Mouse (Mus musculus) cerebellum, adult 11 months (tissue): ENCODE results near the gene Psmb8.

Experiments
- DNase-seq: peaks from one replicate; pipeline ENCODE4 v3.0.0; 2022

The Psmb8 gene

GRCm38 (mm10) chr17:34193468-34193867 is 4.1 kb upstream of the Psmb8 start:
- no peak for DNase-seq

- no peak for DNase-seq
These were observed 2.8 kb upstream of the Psmb8 start for GRCm38 (mm10) chr17:34194723-34195122.

DNA sequence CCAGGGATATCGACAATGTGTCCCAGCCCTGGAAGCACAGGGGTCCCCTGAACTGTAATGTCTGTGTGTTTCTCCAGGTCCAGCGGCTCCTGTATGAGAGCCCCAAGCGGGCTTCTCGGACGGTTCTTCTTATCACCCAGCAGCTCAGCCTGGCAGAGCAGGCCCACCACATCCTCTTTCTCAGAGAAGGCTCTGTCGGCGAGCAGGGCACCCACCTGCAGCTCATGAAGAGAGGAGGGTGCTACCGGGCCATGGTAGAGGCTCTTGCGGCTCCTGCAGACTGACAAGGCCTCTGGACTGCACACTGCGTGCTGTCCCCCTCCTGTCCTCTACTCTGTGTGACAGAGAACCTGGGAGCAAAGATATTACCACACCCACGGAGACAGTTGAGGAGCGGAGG is 1.0 kb upstream of the Psmb8 start:
- no peak for DNase-seq

GRCm38 (mm10) chr17:34197904-34198520 is 491 bp downstream of the Psmb8 start:
- DNase-seq = no peak

DNA sequence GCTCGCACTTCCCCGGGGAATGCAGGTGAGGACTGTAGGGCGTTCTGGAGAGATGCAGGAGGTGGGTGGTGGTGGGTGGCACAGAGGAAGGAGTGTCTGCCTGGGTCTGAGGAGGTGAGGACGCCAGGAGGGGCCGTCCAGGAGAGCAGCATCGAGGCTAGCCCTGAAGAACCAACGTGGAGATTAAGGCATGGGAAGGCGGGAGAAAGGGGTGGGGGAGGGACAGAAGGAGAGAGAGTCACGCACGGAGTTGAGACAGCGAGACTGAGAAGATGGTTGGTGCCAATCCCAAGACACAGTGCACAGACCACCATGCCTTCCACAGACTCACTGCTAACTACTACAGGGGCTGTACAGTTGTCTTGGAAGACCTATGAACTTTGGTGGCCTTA is 996 bp downstream of the Psmb8 start:
- no peak for DNase-seq

DNA sequence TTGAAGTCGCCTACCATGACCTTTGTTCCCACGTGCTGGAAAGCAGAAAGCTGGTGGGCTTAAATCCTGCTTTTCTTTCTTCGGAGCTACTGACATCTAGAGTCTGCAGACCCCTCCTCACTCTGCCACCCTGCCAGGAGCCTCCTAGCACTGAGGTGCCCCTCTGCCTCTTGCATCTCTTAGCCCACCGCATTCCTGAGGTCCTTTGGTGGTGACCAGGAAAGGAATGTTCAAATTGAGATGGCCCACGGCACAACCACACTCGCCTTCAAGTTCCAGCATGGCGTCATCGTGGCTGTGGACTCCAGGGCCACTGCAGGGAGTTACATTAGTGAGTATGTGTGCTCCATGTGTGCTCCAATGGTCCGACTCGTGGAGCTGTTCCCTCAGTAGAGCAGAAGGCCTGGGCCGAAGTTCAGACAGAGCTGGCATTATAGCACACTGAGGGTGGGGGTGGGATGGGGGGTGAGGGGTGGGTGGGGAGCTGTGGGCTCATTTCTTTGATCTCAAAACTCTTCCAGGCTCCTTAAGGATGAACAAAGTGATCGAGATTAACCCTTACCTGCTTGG is 1.6 kb downstream of the Psmb8 start:
- DNase-seq = no peak

GRCm38 (mm10) chr17:34200047-34200446 is 2.5 kb downstream of the Psmb8 start:
- DNase-seq = no peak

DNA sequence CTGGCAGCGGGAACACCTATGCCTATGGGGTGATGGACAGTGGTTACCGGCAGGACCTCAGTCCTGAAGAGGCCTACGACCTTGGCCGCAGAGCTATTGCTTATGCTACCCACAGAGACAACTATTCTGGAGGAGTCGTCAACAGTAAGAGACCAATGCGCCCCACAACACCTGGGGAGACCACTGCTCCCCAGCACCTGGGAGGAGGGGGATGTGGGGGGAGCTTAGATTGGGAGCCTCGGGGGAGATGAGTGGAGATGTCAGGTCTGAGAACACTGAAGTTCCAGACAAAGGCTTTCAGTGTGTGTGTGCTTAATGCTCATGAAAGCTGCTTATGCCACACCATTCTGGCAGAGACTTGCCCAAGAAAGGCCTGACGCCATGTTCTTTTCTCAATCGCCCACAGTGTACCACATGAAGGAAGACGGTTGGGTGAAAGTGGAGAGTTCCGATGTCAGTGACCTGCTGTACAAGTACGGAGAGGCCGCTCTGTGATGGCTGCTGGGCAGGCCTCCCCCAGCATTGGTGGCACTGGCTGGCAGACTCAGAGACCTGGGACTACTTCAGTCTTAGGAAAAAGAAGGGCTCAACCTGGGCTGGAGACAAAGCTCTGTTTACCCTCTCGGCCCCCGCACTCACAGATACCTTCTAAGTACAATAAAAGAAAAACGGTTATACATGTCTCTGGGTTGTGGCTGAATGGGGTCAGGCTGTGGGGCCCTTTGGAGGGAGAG is 3.4 kb downstream of the Psmb8 start:
- DNase-seq = no peak

DNA sequence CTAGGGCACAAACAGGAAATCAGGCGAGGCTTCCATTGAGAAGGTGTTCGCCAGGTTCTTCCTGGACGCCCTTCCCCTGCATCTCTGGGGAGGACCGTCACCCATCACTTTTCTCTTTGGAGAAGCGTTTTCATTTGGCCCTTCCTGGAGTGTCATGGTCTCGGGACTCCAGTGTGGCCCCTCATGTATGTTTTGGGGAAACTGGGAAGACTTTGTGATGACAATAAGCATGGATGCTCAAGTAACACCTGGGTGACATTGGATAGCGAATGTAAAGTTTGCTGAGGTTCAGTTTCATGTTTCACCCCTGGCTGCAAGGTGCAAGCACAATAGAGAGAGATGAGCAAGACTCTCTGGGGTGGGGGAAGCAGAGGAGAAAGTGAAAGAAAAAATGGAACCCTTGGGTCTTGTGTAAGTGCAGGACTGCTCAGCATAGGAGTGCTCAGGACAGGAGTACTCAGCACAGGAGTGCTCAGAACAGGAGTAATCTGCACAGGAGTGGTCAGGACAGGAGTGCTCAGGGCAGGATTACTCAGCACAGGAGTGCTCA is 4.1 kb downstream of the Psmb8 start:
- no peak for DNase-seq

DNA sequence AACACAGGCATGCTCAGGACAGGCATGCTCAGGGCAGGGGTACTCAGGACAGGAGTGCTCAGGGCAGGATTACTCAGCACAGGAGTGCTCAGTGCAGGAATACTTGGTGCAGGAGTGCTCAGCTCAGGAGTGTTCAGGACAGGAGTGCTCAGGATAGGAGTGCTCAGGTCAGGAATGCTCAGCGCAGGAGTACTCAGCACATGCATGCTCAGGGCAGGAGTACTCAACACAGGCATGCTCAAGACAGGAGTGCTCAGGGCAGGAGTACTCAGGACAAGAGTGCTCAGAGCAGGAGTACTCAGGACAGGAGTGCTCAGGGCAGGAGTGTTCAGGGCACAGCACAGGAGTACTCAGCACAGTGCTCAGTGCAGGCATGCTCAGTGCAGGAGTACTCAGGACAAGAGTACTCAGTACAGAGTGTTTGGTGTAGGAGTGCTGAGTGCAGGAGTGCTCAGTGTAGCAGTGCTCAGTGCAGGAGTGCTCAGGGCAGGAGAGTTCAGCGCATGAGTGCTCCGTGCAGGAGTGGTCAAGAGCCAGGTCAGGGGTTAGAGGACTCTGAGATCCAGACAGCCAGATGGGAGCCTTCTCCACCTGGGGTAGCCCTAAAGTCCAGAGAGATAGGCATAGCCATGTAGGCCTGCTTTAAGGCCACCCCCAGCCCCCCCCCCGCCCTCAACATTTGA is 5.4 kb downstream of the Psmb8 start:
- no peak for DNase-seq

- no peak for DNase-seq
These were observed 5.9 kb downstream of the Psmb8 start, which contains the start of gene Tap2 for GRCm38 (mm10) chr17:34203444-34203843. Gene Tap2, plus strand, starts transcription at chr17:34203527.

GRCm38 (mm10) chr17:34204303-34205010 is 6.9 kb downstream of the Psmb8 start:
- peak; percentile 74 for DNase-seq

GRCm38 (mm10) chr17:34205021-34205745 is 7.7 kb downstream of the Psmb8 start:
- DNase-seq = no peak

- DNase-seq = no peak
These were observed 8.2 kb downstream of the Psmb8 start for GRCm38 (mm10) chr17:34205746-34206176.

DNA sequence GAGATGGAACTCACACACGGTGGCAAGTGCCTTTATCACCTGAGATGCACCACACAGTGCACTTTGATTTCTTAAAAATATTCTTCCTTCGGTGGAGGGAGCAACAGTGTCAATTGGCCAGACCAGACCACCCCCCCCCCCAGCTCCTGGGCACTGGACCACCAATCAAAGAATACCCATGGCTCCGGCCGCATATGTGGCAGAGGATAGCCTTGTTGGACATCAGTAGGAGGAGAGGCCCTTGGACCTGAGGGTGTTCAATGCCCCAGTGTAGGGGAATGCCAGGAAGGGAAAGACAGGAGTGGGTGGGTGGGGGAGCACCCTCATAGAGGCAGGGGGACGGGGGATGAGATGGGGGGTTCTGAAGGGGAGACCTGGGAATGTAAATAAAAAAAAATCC is 9.2 kb downstream of the Psmb8 start:
- DNase-seq = no peak

- DNase-seq = no peak
These were observed 9.9 kb downstream of the Psmb8 start for GRCm38 (mm10) chr17:34207456-34207855.

DNA sequence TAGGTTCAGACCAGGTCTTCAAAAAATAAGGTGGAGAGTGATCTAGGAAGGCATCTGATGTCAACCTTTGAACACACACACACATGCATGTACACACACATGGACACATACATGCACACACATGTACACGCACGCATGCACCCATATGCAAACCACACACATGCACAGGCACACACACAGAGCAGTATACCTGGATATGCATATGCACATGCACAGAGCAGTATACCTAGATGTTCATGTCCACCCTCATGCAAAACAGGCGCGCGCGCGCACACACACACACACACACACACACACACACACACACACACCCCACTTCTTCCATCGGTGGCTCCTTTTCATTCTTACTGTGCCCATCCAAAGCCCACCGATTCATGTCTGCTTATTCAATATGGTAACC is 10.3 kb downstream of the Psmb8 start:
- DNase-seq = no peak

GRCm38 (mm10) chr17:34208421-34208820 is 10.9 kb downstream of the Psmb8 start:
- no peak for DNase-seq

DNA sequence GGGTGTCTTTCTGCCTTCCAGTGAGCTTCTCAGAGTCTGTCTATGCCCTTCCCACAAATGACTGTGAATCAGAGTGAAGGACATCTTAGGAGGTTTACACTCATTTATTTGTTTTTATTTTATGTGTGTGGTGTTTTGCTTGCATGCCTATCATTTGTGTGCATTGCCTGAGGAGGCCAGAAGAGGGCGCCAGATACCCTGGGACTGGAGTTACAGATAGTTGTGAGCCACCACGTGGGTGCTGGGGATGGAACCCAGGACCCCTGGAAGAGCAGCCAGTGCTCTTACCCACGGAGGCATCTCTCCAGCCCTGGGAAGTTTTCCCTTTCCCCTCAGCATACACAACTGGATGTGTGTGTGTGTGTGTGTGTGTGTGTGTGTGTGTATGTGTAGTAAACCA is 12.2 kb downstream of the Psmb8 start:
- no peak for DNase-seq

- no peak for DNase-seq
These were observed 13.1 kb downstream of the Psmb8 start for GRCm38 (mm10) chr17:34210599-34210998.

DNA sequence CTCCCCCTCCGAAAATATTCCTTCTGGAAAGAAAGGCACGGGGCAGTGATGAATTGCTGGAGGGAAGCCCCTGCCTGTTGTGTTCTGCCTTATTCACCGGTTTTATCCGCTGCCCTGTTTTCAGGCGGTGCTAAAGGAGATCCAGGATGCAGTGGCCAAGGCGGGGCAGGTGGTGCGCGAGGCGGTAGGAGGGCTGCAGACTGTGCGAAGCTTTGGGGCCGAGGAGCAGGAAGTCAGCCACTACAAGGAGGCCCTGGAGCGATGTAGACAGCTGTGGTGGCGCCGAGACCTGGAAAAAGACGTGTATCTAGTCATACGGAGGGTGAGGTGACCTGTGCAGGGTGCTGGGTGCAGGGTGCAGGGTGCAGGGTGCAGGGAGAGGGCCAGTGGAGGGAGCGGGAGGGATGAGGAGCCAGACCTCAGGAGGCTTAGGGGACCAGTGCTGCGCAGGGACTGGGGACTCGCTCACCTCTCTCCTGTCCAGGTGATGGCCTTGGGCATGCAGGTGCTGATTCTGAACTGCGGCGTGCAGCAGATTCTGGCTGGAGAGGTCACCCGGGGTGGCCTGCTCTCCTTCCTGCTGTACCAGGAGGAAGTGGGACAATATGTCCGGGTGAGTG is 14.3 kb downstream of the Psmb8 start:
- no peak for DNase-seq

GRCm38 (mm10) chr17:34213936-34214335 is 16.4 kb downstream of the Psmb8 start:
- DNase-seq = no peak
